In the genomic region with DNA sequence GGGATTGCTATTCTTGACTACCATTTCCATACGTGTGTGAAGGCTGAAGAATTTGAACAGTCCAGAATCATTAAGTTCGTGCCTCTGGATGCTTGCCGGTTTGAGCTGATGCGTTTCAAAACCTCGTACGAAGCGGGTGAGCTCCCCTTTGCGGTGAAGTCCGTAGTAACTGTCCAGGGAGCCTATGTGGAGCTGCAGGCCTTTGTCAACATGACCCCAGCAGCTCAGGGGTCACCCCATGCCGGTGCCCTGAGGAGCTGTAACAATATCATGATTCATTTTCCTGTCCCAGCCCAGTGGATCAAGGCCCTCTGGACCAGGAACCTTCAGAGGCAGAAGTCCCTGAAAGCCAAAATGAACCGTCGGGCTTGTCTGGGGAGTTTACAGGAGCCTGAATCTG, we compare ENCODE assay signal across 11 mouse cellular contexts. TPM values are rescaled to one million over a fixed set of nuclear protein-coding genes. Genes with fewer than 3 reads are reported as not detected.
A peak's percentile ranks its signal among the peaks of the same experiment; 100 is the strongest.
DNase-seq lines count a peak whose midpoint lies in the region; ATAC-seq and TF ChIP-seq lines count a peak whose summit lies in the region.
"Had no signal": no experiment of that assay in that cellular context is flagged by ENCODE, and none has a peak within 500 bp of the region (broad histone marks: within the 10 kb centered on the region; RNA-seq: fewer than 3 reads in every experiment).

No protein-coding gene starts in this region.

- ATAC-seq in inflammation-experienced regulatory T-cells, adult 6 months: no peak
- no peak for ATAC-seq in megakaryocyte-erythroid progenitor cell, adult 5-6 weeks (replicated peaks; ENCODE audit: low FRiP score, low TSS enrichment, poor library complexity, severe bottlenecking)

- H3K4me3 ChIP-seq in layer of hippocampus, adult 2 months: no peak overlapping the region

- peak overlapping the region; percentile 18; the same call in 1 of the 2 replicates for H3K27ac ChIP-seq in layer of hippocampus, adult 2 months
- H3K27ac ChIP-seq: liver, embryonic 14.5 days had no signal

- peak; percentile 10 to 22 for DNase-seq in cerebellum, postnatal 14 days
- no peak for DNase-seq in cerebellum, adult 8-10 months
- no peak for DNase-seq in layer of hippocampus, adult 2 months (ENCODE audit: low spot score in 2 of 2)
- no peak for DNase-seq in layer of hippocampus, postnatal 14 days (ENCODE audit: low spot score in 2 of 2)
- DNase-seq in adrenal gland, postnatal 14 days: peak; percentile 71
- DNase-seq in kidney, postnatal 4 days: peak; percentile 36 to 51
- DNase-seq: cerebellum, adult 18-20 months had no signal

- no peak for TF ChIP-seq CTCF in layer of hippocampus, adult 2 months (conservative IDR thresholded peaks at IDR 0.05)

RNA-seq across cellular contexts. Expression of gene Gtf2a1l, which starts 31.9 kb away (rescaled TPM):
- total RNA-seq in layer of hippocampus, adult 2 months (2021): not detected
- total RNA-seq in layer of hippocampus, postnatal 14 days (2021): not detected
- total RNA-seq in adrenal gland, postnatal 14 days (2021): not detected in 2 replicates
- under 1 TPM in 1 of 3 experiments, not detected in 2; 0.24 TPM for polyA plus RNA-seq in inflammation-experienced regulatory T-cells, adult 6 months (2017; shearing (Covaris generic))
- not detected in 2 replicates for total RNA-seq in megakaryocyte-erythroid progenitor cell, adult 5-6 weeks (2014; fragmentation: Nextera tagmentation)
- total RNA-seq in megakaryocyte-erythroid progenitor cell, adult 5-6 weeks (2017): not detected in 2 replicates
- polyA plus RNA-seq: large intestine, adult 2 months; liver, embryonic 14.5 days had no signal

RNA-seq across cellular contexts. Expression of gene Ston1, which starts 39.1 kb away (rescaled TPM):
- 10 to 100 TPM; 14.1 to 17.1 TPM for total RNA-seq in layer of hippocampus, adult 2 months (2021)
- 10 to 100 TPM in 1 of 2 experiments, 1 to 10 TPM in 1; 7.5 to 10.3 TPM for total RNA-seq in layer of hippocampus, postnatal 14 days (2021)
- 28.0 and 31.0 TPM in 2 replicates for total RNA-seq in adrenal gland, postnatal 14 days (2021)
- polyA plus RNA-seq in inflammation-experienced regulatory T-cells, adult 6 months (2017; shearing (Covaris generic)): 1 to 10 TPM; 1.1 to 2.5 (median 2.1) TPM
- 1.2 TPM in 1 of 2 replicates, not detected in the other for total RNA-seq in megakaryocyte-erythroid progenitor cell, adult 5-6 weeks (2014; fragmentation: Nextera tagmentation)
- total RNA-seq in megakaryocyte-erythroid progenitor cell, adult 5-6 weeks (2017): not detected in 2 replicates

Comparison
In these comparisons a context has a peak if more than half of its experiments do, and no peak if none do; other contexts are left out.
1. DNase-seq: peak in cerebellum, postnatal 14 days (2 of 2), adrenal gland, postnatal 14 days (single experiment) and kidney, postnatal 4 days (2 of 2); none in cerebellum, adult 8-10 months (single experiment), layer of hippocampus, adult 2 months (0 of 2) and layer of hippocampus, postnatal 14 days (0 of 2).